Mouse (Mus musculus): ENCODE results near the gene Mrln. TPM values are rescaled to one million over a fixed set of nuclear protein-coding genes. Genes with fewer than 3 reads are reported as not detected.

Mrln gene
- 31.0 TPM in 1 of 2 replicates, not detected in the other for polyA plus RNA-seq (2012; rRNA removed; ENCODE audit: low replicate concordance)

GRCm38 (mm10) chr10:70204505-70205399 lies at the start of gene Mrln:
Gene Mrln (plus strand): TSS chr10:70204664.

GRCm38 (mm10) chr10:70244921-70245558 lies 40.6 kb downstream of the Mrln start, which contains the start of gene Slc16a9:
Gene Slc16a9 (plus strand): TSS chr10:70245100.

Other genes with a start within 250 kb of the Mrln start
- gene Ccdc6, start 107.5 kb upstream of the Mrln start, polyA plus RNA-seq (2012; rRNA removed; ENCODE audit: low replicate concordance) = 24.1 and 30.0 TPM in 2 replicates
- gene Slc16a9, start 40.4 kb downstream of the Mrln start, polyA plus RNA-seq (2012; rRNA removed; ENCODE audit: low replicate concordance) = 3.1 and 7.3 TPM in 2 replicates
- gene Fam13c, start 235.8 kb downstream of the Mrln start, polyA plus RNA-seq (2012; rRNA removed; ENCODE audit: low replicate concordance) = 2.2 and 3.4 TPM in 2 replicates

All from mammary gland, adult 2 months (tissue).